Mouse (Mus musculus) limb, embryonic 13.5 days (tissue): ENCODE data around the gene Zfand2a. TPM values are rescaled to one million over a fixed set of nuclear protein-coding genes. Genes with fewer than 3 reads are reported as not detected.

Source experiments
- ATAC-seq: fragments of 200-750 bp; cut with Nextera tagmentation; 2 replicates; pipeline ENCODE4 v1.8.0; 2017; ENCODE audit warnings: low read depth, moderate number of reproducible peaks, moderate TSS enrichment; ENCODE audit not compliant: low FRiP score
- H3K27ac ChIP-seq: fragments of 300-500 bp; sonication (generic); 2 replicates; pipeline ENCODE4 v1.5.1; 2015; ENCODE audit warnings: inconsistent platforms, mild to moderate bottlenecking, moderate library complexity
- H3K27me3 ChIP-seq: fragments of 300-500 bp; sonication (generic); 2 replicates; pipeline ENCODE4 v1.6.1; 2015; ENCODE audit warnings: mild to moderate bottlenecking, inconsistent platforms
- H3K36me3 ChIP-seq: fragments of 300-500 bp; sonication (generic); 2 replicates; pipeline ENCODE4 v1.6.1; 2015; ENCODE audit warnings: inconsistent platforms, mild to moderate bottlenecking, moderate library complexity
- H3K4me1 ChIP-seq: fragments of 300-500 bp; sonication (generic); 2 replicates; pipeline ENCODE4 v1.6.1; 2015; ENCODE audit warnings: inconsistent platforms
- H3K4me2 ChIP-seq: fragments of 300-500 bp; sonication (generic); replicated peaks from 2 replicates; pipeline ENCODE4 v1.6.1; 2015; ENCODE audit warnings: inconsistent platforms, mild to moderate bottlenecking, moderate library complexity
- H3K4me3 ChIP-seq: fragments of 300-500 bp; sonication (generic); 2 replicates; pipeline ENCODE4 v1.5.1; 2015; ENCODE audit warnings: moderate library complexity, mild to moderate bottlenecking, inconsistent platforms
- H3K9ac ChIP-seq: fragments of 300-500 bp; sonication (generic); 2 replicates; pipeline ENCODE4 v1.6.1; 2015; ENCODE audit warnings: mild to moderate bottlenecking, inconsistent platforms
- H3K9me3 ChIP-seq: fragments of 300-500 bp; sonication (generic); 2 replicates; pipeline ENCODE4 v1.6.1; 2016; ENCODE audit warnings: inconsistent platforms
- WGBS: fragments of 180-500 bp; shearing (Covaris S2); methylation state at CpG from one replicate; pipeline ENCODE4 v1.1.7; 2015; 5-methylcytosine and 5-hydroxymethylcytosine counted together
- polyA plus RNA-seq: library from polyadenylated mRNA; unstranded; fragments of >200 nt; fragmentation: Nextera tagmentation; extraction: Ambion mirVana; gene quantifications from 2 replicates; pipeline ENCODE4 v1.2.1, GENCODE M21; 2015

Zfand2a gene
- polyA plus RNA-seq, 1 experiment from 2014 or later: 11.0 TPM

DNA sequence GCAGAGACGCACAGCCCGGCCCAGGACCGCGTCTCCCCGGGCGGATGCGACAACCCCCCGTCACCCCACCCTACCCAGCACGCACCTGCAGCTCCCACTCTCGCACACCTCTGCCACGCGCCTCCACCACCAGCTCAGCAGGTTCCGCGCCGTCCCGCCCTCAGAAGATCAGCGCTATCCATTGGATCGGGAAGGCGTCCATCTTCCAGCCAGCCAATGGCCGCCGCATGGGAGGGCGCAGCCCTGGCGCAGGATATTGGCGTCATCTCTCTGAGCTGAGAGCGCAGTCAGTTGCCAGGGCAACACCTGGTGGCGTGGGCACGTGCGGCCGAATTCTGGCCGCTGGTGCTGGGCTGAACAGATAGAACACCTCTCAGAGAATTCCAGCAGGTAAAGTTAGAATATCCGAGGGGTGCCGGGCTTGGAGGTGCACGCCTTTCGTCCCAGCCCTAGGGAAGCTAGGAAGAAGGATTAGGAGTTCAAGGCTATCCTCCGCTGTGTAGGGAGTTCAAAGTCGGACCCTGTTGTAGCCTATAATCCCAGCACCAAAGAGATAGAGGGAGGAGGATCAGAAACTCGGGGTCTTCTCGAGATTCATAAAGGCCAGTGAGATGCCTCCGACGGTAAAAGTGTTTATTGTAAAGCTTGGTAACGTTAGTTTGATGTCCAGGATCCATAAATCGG is 23.8 kb downstream of the Zfand2a start, which contains the start of gene 3110082I17Rik:
Gene 3110082I17Rik, minus strand, starts transcription at position 144 of the 684 bp plus-strand sequence.
- H3K4me1 ChIP-seq: peaks cover 12% of the 10 kb centered on the region
- H3K9ac ChIP-seq: peak within 1 kb of the TSS; percentile 70
- H3K36me3 ChIP-seq: no peaks in the 10 kb centered on the region
- 4% methylated on average over 42 of the region's 42 CpGs for WGBS
- H3K9me3 ChIP-seq: no peaks in the 10 kb centered on the region
- peak within 1 kb of the TSS; percentile 83 for H3K4me2 ChIP-seq
- no peaks in the 10 kb centered on the region for H3K27me3 ChIP-seq
- H3K4me3 ChIP-seq: peak within 1 kb of the TSS; percentile 67
- no peak within 1 kb of the TSS for H3K27ac ChIP-seq
- peak; percentile 99 for ATAC-seq

DNA sequence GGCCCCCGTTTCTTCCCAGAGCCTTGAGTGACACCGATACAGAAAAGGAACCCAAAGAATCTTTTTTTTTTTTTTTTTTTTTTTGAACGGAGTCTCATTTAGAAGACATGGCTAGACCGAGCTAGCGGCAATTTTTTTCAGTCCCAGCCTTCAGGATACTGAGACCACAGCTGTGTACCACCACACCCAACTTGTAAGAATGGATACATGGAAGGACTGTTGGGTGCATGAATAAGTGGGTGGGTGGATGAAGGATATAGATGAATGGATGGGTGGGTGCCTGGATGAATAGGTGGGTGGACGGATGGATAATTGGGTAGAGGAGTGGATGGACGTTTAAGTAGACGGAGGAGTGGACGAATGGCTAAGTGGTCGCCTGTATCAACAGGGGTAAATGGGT is 24.4 kb downstream of the Zfand2a start:
- no peaks in the 10 kb centered on the region for H3K27me3 ChIP-seq
- H3K4me2 ChIP-seq: peak overlapping the region; percentile 83
- H3K9me3 ChIP-seq: no peaks in the 10 kb centered on the region
- peak overlapping the region; percentile 70 for H3K9ac ChIP-seq
- H3K27ac ChIP-seq: no peak overlapping the region
- H3K4me3 ChIP-seq: peak overlapping the region; percentile 67
- peak; percentile 3; the same call in 1 of the 2 replicates for ATAC-seq
- 13% methylated on average over 10 of the region's 10 CpGs for WGBS
- H3K36me3 ChIP-seq: peaks cover 3% of the 10 kb centered on the region; the same call in 1 of the 2 replicates
- peaks cover 12% of the 10 kb centered on the region for H3K4me1 ChIP-seq

DNA sequence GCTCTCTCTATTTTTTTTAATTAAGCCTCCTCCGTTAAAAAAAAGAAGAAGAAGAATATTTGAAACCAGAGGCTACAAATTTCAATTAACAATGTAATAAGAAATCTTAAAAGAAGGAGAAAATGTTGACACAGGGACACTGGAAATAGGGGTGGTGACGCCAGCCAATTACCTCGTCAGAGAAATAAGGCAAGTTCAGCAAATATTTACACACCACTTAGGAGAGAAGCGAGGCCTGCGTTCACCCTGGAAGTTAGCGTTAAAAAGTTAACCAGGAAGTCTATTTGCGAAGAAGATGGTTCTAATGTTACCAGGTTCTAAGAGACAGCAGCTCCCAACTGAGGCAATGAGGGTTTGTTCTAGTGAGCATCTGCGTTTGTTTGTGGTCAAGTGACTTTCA is 27.1 kb downstream of the Zfand2a start:
- H3K27ac ChIP-seq: no peak overlapping the region
- H3K4me1 ChIP-seq: peaks cover 12% of the 10 kb centered on the region
- 89% methylated on average over 8 of the region's 8 CpGs for WGBS
- no peak overlapping the region for H3K4me3 ChIP-seq
- H3K36me3 ChIP-seq: peaks cover 20% of the 10 kb centered on the region; the same call in 1 of the 2 replicates
- no peak overlapping the region for H3K9ac ChIP-seq
- H3K9me3 ChIP-seq: no peaks in the 10 kb centered on the region
- H3K27me3 ChIP-seq: no peaks in the 10 kb centered on the region
- no peak for ATAC-seq
- H3K4me2 ChIP-seq: no peak overlapping the region

DNA sequence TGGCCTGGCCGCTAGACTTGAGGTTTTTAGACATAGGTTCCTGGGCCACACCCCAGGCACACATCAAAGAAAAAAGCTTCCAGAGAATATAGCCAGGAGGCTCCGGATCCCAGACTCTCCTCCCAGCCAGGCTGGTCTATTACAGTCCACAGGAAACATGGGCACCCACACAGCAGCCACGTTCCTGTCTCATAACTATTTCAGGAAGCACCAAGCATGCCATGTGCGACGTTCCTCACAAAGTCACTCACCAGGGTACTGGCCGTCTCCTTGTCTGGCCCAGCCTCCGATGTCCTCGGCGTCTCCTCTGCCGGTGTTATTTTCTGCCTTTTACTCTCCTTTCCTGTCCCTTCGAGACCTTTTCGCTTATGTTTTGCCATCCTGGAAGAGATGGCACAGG is 29.2 kb downstream of the Zfand2a start:
- Histone ChIP-seq H3K27ac (no peak overlapping the region), H3K36me3 (peaks cover 20% of the 10 kb centered on the region; the same call in 1 of the 2 replicates), H3K4me3 (no peak overlapping the region), H3K27me3 (no peaks in the 10 kb centered on the region), H3K9me3 (no peaks in the 10 kb centered on the region), H3K4me2 (no peak overlapping the region), H3K9ac (no peak overlapping the region), H3K4me1 (peaks cover 9% of the 10 kb centered on the region)
- whole genome bisulfite sequencing: 92% methylated on average over 12 of the region's 12 CpGs
- no peak for ATAC-seq

DNA sequence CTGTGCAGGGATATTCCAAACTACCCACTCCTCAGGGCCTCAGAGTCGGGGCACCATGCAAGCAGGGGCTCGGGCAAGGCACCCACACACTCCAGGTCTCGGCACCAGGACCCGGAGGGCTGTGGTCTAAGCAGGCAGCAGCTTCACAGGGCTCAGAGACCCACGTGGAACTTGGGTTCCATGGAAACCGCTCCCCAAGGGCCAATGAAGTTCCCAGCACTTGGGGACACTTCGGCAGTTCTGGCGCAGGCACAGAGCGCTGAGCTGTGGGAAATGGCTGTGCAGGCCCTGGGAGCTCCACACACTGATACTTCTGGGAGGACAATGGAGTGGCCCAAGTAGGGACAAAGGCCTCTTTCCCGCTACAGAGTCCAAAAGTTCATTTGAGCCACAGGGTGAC is 31.3 kb downstream of the Zfand2a start:
- H3K9ac ChIP-seq: no peak overlapping the region
- peaks cover 9% of the 10 kb centered on the region for H3K4me1 ChIP-seq
- H3K36me3 ChIP-seq: peaks cover 20% of the 10 kb centered on the region; the same call in 1 of the 2 replicates
- H3K4me2 ChIP-seq: no peak overlapping the region
- H3K27me3 ChIP-seq: no peaks in the 10 kb centered on the region
- ATAC-seq: no peak
- 90% methylated on average over 10 of the region's 10 CpGs for WGBS
- no peak overlapping the region for H3K27ac ChIP-seq
- no peaks in the 10 kb centered on the region for H3K9me3 ChIP-seq
- no peak overlapping the region for H3K4me3 ChIP-seq

DNA sequence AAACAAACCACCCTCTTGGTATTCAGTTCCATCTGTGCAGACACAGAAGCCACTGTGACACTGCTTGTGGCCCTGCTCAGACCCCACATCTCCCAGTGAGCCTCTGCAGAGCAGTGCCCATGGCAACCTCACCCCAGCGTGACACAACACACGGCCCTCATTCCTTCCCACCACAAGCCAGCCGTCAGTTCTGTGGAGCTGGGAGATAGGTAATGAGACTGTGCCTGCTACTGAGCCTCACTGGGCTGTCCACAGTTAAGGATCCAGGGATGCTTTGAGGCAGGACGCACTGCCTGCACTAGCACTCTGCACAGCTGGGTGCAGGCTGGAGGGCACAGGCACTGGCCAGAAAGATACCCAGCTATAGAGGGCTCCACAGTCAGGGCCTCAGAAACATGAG is 34.4 kb downstream of the Zfand2a start:
- Histone ChIP-seq H3K9ac (peak overlapping the region; percentile 27; the same call in 1 of the 2 replicates), H3K4me3 (no peak overlapping the region), H3K9me3 (no peaks in the 10 kb centered on the region), H3K27me3 (no peaks in the 10 kb centered on the region), H3K4me1 (peaks cover 9% of the 10 kb centered on the region), H3K36me3 (peaks cover 17% of the 10 kb centered on the region; the same call in 1 of the 2 replicates), H3K27ac (no peak overlapping the region), H3K4me2 (no peak overlapping the region)
- no peak for ATAC-seq
- WGBS: 52% methylated on average over 4 of the region's 4 CpGs

DNA sequence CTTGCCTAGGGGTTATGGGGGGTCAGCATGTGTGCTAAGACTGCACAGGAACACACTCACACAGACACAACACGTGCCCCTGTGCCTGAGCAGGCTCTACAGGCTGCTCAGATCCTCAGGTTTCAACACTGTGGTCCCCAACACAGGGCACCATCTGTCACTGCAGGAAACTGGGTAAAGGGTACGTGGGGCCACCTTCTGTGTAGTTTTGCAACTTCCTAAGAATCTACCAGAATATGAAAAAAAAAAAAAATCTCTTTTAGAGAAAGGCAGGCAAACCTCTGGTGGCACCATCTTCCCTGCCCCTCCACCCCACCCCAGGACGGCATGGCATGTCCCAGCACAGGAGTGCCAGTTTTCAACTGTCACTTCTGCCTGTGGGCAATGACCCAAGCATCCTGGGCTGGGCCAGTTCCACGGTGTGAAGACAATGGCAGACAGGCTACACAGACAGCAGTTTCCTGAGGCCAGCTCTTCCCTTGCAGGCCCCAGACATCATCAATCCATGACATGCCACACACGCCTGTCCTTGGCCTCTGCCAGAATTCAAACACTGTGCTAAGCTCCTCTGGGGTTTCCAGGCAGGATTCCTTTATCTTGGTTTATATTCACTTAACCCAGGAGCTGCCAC is 35.1 kb downstream of the Zfand2a start:
- Histone ChIP-seq H3K27me3 (no peaks in the 10 kb centered on the region), H3K4me3 (no peak overlapping the region), H3K4me2 (no peak overlapping the region), H3K27ac (no peak overlapping the region), H3K36me3 (peaks cover 15% of the 10 kb centered on the region; the same call in 1 of the 2 replicates), H3K4me1 (peaks cover 9% of the 10 kb centered on the region), H3K9me3 (no peaks in the 10 kb centered on the region), H3K9ac (peak overlapping the region; percentile 27; the same call in 1 of the 2 replicates)
- ATAC-seq: no peak
- 65% methylated on average over 5 of the region's 5 CpGs for WGBS

DNA sequence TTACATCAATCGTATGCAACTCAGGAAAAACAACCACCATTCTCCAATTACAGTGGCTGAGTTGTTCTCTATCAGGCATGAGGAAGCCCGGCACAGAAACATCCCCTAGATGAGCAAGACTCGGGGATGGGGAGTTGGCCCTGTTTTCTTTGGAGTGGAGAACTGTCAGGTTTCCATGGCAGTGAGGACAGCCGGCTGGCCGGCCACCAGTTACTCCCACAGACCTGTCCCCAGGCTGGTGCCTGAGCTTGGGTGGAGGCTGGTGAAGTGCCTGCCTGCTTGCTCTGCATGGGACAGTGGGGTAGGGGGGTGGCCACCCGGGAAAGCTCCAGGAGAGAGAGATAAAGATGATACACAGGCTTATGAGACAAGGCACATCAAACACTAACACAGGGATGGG is 36.3 kb downstream of the Zfand2a start:
- Histone ChIP-seq H3K4me3 (no peak overlapping the region), H3K36me3 (peaks cover 8% of the 10 kb centered on the region; the same call in 1 of the 2 replicates), H3K4me2 (no peak overlapping the region), H3K9me3 (no peaks in the 10 kb centered on the region), H3K27ac (no peak overlapping the region), H3K27me3 (no peaks in the 10 kb centered on the region), H3K9ac (no peak overlapping the region), H3K4me1 (peaks cover 9% of the 10 kb centered on the region)
- ATAC-seq: no peak
- 71% methylated on average over 6 of the region's 6 CpGs for WGBS

DNA sequence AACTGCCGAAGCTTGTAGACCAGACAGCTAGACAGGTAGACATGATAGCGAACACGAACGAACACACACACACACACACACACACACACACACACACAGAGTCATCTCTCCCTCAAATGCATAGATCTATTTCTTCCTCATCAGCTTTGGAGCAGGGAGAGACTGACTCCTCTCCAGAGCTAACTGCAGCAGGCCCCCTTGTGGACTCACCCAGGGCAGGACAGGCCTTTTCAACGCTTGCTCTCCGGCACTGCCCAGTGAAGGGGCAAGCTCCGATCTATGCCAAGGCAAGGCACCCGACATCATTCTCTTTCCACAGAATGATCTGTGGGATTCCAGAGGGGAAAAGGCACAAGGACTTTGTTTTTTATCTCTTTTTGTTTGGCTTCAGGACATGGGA is 39.1 kb downstream of the Zfand2a start:
- Histone ChIP-seq H3K4me3 (no peak overlapping the region), H3K27ac (no peak overlapping the region), H3K9ac (no peak overlapping the region), H3K36me3 (no peaks in the 10 kb centered on the region), H3K27me3 (no peaks in the 10 kb centered on the region), H3K9me3 (no peaks in the 10 kb centered on the region), H3K4me2 (no peak overlapping the region), H3K4me1 (peaks cover 11% of the 10 kb centered on the region)
- ATAC-seq: no peak
- WGBS: 91% methylated on average over 8 of the region's 8 CpGs

DNA sequence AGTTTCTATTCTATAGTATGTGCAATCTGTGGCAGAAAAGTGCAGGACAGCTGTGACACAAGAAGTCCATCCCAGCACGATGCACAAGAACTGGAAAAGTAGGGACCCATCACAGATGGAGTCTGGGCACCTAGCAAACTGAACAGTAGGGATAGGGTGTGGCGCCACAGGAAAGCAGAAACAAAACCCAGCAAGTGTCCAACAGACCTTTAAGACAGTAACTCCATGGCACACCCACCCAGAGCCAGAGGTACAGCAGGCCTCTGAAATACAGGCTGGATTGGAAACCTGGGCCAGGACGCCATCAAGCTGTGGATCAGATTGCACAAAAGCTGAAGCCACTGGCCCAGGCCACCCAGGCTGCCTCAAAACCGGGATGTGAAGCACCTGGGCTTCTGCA is 41.4 kb downstream of the Zfand2a start:
- H3K36me3 ChIP-seq: no peaks in the 10 kb centered on the region
- peaks cover 5% of the 10 kb centered on the region; the same call in 1 of the 2 replicates for H3K4me1 ChIP-seq
- H3K27me3 ChIP-seq: no peaks in the 10 kb centered on the region
- WGBS: 67% methylated on average over 4 of the region's 4 CpGs
- no peak overlapping the region for H3K4me3 ChIP-seq
- no peak overlapping the region for H3K4me2 ChIP-seq
- H3K9me3 ChIP-seq: no peaks in the 10 kb centered on the region
- H3K9ac ChIP-seq: no peak overlapping the region
- ATAC-seq: no peak
- 0 out of 2 replicates have a peak overlapping the region, but pooled peaks have one; percentile 10 for H3K27ac ChIP-seq

DNA sequence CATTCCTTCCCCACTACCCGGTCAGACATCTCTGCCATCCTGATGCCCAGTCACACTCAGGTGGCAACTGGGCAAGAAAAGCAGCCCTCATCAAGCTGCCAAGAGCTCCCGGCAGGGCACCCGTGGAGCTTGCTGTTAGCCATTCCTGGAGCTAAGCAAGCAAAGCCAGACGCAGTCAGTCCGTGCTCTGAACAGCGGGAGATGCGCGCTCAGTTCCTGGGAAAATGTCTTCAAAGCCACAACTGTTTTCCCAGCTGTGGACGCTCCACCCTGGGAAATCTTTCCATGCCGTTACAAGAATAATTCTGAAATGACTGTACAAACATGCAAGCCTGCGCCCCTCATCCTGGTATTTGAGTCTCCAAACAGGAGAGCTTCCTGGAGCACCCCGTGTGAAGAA is 41.9 kb downstream of the Zfand2a start:
- H3K9me3 ChIP-seq: no peaks in the 10 kb centered on the region
- no peaks in the 10 kb centered on the region for H3K36me3 ChIP-seq
- no peaks in the 10 kb centered on the region for H3K27me3 ChIP-seq
- peak overlapping the region; percentile 10; the same call in 1 of the 2 replicates for H3K27ac ChIP-seq
- H3K9ac ChIP-seq: 0 out of 2 replicates have a peak overlapping the region, but pooled peaks have one; percentile 19
- no peak for ATAC-seq
- peaks cover 5% of the 10 kb centered on the region; the same call in 1 of the 2 replicates for H3K4me1 ChIP-seq
- no peak overlapping the region for H3K4me2 ChIP-seq
- WGBS: 76% methylated on average over 12 of the region's 12 CpGs
- H3K4me3 ChIP-seq: no peak overlapping the region

DNA sequence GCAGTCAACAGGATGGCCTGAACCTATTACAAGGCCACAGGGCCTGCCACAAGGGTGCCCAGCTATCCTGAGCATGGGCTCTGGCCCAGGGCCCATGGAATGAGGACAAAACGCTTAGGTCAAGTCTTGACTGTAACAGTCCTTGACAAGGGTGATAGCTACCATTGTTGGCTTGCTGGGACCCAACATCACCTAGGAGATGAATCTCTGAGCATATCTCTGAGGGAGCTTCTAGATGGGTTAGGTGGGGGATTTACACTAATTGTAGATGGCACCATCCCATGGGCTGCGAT is 42.7 kb downstream of the Zfand2a start:
- peaks cover 2% of the 10 kb centered on the region; the same call in 1 of the 2 replicates for H3K36me3 ChIP-seq
- no peak overlapping the region for H3K27ac ChIP-seq
- no peak overlapping the region for H3K4me2 ChIP-seq
- no peak overlapping the region for H3K9ac ChIP-seq
- peaks cover 5% of the 10 kb centered on the region; the same call in 1 of the 2 replicates for H3K4me1 ChIP-seq
- no peak for ATAC-seq
- WGBS: 93% methylated on average over 2 of the region's 2 CpGs
- no peaks in the 10 kb centered on the region for H3K27me3 ChIP-seq
- no peaks in the 10 kb centered on the region for H3K9me3 ChIP-seq
- no peak overlapping the region for H3K4me3 ChIP-seq
